Mouse (Mus musculus) thymus, adult 2 months (tissue): ENCODE data around the gene Slc7a14.

ENCODE experiments used
- CTCF ChIP-seq: fragments of 200-500 bp; IDR thresholded peaks from 2 replicates; pipeline ENCODE4 v1.5.1; 2012; ENCODE audit warnings: mild to moderate bottlenecking, control low read depth, low read length, moderate library complexity, borderline replicate concordance; ENCODE audit not compliant: control insufficient read depth, poor library complexity, insufficient read depth; ENCODE audit errors: extremely low read depth
- POLR2A ChIP-seq: fragments of 200-500 bp; IDR thresholded peaks from 2 replicates; pipeline ENCODE4 v1.6.1; 2012; ENCODE audit warnings: mild to moderate bottlenecking, low read length, control low read depth, moderate library complexity; ENCODE audit not compliant: control insufficient read depth, poor library complexity, insufficient read depth; ENCODE audit errors: extremely low read depth

GRCm38 (mm10) chr3:31239645-31240044 is 70.5 kb downstream of the Slc7a14 start:
- no peak for TF ChIP-seq CTCF
- no peak for TF ChIP-seq POLR2A
